Mouse (Mus musculus): ENCODE measurements around the gene Lim2. TPM values are rescaled to one million over a fixed set of nuclear protein-coding genes. Genes with fewer than 3 reads are reported as not detected.
"Not testable (repeated sequence)": the region's sequence is repeated elsewhere in the genome, so short reads cannot be mapped to it uniquely, and the experiment has no call there.

Lim2 gene
- 0.22 and 0.60 TPM in 2 replicates for polyA plus RNA-seq (2014; fragmentation: Nextera tagmentation; extraction: Ambion mirVana)

- no peak within 1 kb of the TSS for H3K27ac ChIP-seq (ENCODE audit: low read depth)
- no peaks in the 10 kb centered on the region for H3K4me1 ChIP-seq (replicated peaks; ENCODE audit: control insufficient read depth, insufficient read depth, low read length)
- H3K4me2 ChIP-seq (ENCODE audit: low read length): no peak within 1 kb of the TSS
- no peaks in the 10 kb centered on the region for H3K27me3 ChIP-seq (replicated peaks; ENCODE audit: control insufficient read depth, insufficient read depth, low read length)
- 82% methylated on average over 8 of the region's 8 CpGs for WGBS
- H3K9ac ChIP-seq (ENCODE audit: low read length): no peak within 1 kb of the TSS
- no peak within 1 kb of the TSS for H3K4me3 ChIP-seq (ENCODE audit: low read depth, low read length)
- H3K9me3 ChIP-seq (ENCODE audit: control insufficient read depth, low read length): no peaks in the 10 kb centered on the region
- ATAC-seq (replicated peaks; ENCODE audit: low FRiP score, low TSS enrichment, low read depth) (no peak), DNase-seq (ENCODE audit: low spot score) (no peak)
- H3K36me3 ChIP-seq (ENCODE audit: control insufficient read depth, insufficient read depth, low read length): no peaks in the 10 kb centered on the region
These were observed at the start of gene Lim2 for GRCm38 (mm10) chr7:43427406-43427805. Lim2 (plus strand) TSS chr7:43427670.

DNA sequence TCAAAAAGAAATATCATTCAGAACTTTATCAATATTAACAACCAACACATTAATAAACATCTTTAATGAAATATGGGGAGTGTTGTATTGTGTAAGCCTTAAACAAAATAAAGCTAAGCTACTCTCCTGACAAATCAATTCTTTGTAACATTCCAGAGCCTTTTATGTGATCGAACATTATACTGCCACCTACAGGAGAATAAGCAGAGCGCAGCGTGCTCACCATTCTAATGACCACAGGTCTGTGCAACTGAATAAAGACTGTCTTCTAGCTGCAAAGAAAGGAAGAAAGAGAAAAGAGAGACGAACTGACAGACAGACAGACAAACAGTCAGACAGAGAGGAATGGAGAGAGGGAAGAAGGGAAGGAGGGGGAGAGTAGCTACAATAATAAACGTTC, 49.2 kb upstream of the Lim2 start:
- Histone ChIP-seq H3K27me3 (replicated peaks; ENCODE audit: control insufficient read depth, insufficient read depth, low read length) (no peaks in the 10 kb centered on the region), H3K9ac (ENCODE audit: low read length) (no peak overlapping the region), H3K4me1 (replicated peaks; ENCODE audit: control insufficient read depth, insufficient read depth, low read length) (no peaks in the 10 kb centered on the region), H3K27ac (ENCODE audit: low read depth) (no peak overlapping the region), H3K9me3 (ENCODE audit: control insufficient read depth, low read length) (no peaks in the 10 kb centered on the region), H3K36me3 (ENCODE audit: control insufficient read depth, insufficient read depth, low read length) (no peaks in the 10 kb centered on the region), H3K4me3 (ENCODE audit: low read depth, low read length) (no peak overlapping the region), H3K4me2 (ENCODE audit: low read length) (no peak overlapping the region)
- WGBS: 20% methylated on average over 5 of the region's 5 CpGs
- DNase-seq (ENCODE audit: low spot score) (peak; percentile 67), ATAC-seq (replicated peaks; ENCODE audit: low FRiP score, low TSS enrichment, low read depth) (no peak; the same call in 1 of the 2 replicates)

GRCm38 (mm10) chr7:43392349-43393121, 34.9 kb upstream of the Lim2 start:
- Histone ChIP-seq H3K9ac (ENCODE audit: low read length) (no peak overlapping the region), H3K27ac (ENCODE audit: low read depth) (no peak overlapping the region), H3K4me2 (ENCODE audit: low read length) (no peak overlapping the region), H3K4me1 (replicated peaks; ENCODE audit: control insufficient read depth, insufficient read depth, low read length) (no peaks in the 10 kb centered on the region), H3K4me3 (ENCODE audit: low read depth, low read length) (no peak overlapping the region), H3K36me3 (ENCODE audit: control insufficient read depth, insufficient read depth, low read length) (no peaks in the 10 kb centered on the region), H3K9me3 (ENCODE audit: control insufficient read depth, low read length) (no peaks in the 10 kb centered on the region), H3K27me3 (replicated peaks; ENCODE audit: control insufficient read depth, insufficient read depth, low read length) (no peaks in the 10 kb centered on the region)
- no peak for ATAC-seq (replicated peaks; ENCODE audit: low FRiP score, low TSS enrichment, low read depth)
- no peak for DNase-seq (ENCODE audit: low spot score)
- WGBS: 75% methylated on average over 8 of the region's 8 CpGs

DNA sequence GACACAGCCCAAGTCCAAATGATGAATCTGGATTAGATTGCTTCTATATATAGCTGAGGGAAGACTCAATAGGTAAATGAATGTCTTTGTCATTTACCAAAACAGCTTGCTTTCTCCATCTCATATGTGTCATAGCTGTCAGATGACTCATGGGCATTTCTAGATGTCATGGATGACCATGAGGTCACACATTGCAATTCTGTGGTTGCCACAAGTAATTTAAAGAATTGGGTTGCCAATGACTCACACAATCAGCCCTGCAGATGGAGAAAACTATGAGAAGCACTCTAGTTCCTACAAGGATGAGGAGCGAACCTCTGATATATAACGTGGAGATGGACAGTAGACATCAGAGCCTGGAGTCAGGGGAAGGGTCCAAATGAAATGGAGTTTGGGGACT, 28.0 kb upstream of the Lim2 start:
- ATAC-seq (replicated peaks; ENCODE audit: low FRiP score, low TSS enrichment, low read depth) (no peak), DNase-seq (ENCODE audit: low spot score) (no peak)
- no peaks in the 10 kb centered on the region for H3K27me3 ChIP-seq (replicated peaks; ENCODE audit: control insufficient read depth, insufficient read depth, low read length)
- no peaks in the 10 kb centered on the region for H3K4me1 ChIP-seq (replicated peaks; ENCODE audit: control insufficient read depth, insufficient read depth, low read length)
- no peak overlapping the region for H3K4me3 ChIP-seq (ENCODE audit: low read depth, low read length)
- no peak overlapping the region for H3K4me2 ChIP-seq (ENCODE audit: low read length)
- H3K9me3 ChIP-seq (ENCODE audit: control insufficient read depth, low read length): no peaks in the 10 kb centered on the region
- no peak overlapping the region for H3K27ac ChIP-seq (ENCODE audit: low read depth)
- WGBS: 86% methylated on average over 2 of the region's 2 CpGs
- no peak overlapping the region for H3K9ac ChIP-seq (ENCODE audit: low read length)
- H3K36me3 ChIP-seq (ENCODE audit: control insufficient read depth, insufficient read depth, low read length): no peaks in the 10 kb centered on the region

DNA sequence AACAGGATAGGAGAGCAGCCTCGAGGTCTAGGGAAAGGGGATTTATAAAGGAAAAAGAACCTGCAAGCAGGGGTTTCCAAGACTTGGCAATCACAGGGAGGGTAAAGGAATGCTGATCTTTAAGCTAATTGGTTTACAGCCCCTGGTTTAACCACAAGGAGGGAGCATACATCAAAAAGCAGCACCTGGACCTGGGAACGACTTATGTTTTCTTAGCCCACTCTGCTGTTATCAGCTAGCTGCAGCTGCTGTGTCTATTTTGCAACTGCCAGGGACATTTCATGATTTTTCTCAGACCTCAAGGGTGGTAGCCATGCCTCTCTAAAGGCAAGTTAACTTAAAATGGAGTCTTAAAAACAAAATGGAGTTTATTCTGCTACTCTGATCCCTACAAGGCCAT, 24.8 kb upstream of the Lim2 start:
- Histone ChIP-seq H3K9ac (ENCODE audit: low read length) (no peak overlapping the region), H3K9me3 (ENCODE audit: control insufficient read depth, low read length) (no peaks in the 10 kb centered on the region), H3K4me1 (replicated peaks; ENCODE audit: control insufficient read depth, insufficient read depth, low read length) (no peaks in the 10 kb centered on the region), H3K4me3 (ENCODE audit: low read depth, low read length) (no peak overlapping the region), H3K4me2 (ENCODE audit: low read length) (no peak overlapping the region), H3K27me3 (replicated peaks; ENCODE audit: control insufficient read depth, insufficient read depth, low read length) (no peaks in the 10 kb centered on the region), H3K27ac (ENCODE audit: low read depth) (no peak overlapping the region), H3K36me3 (ENCODE audit: control insufficient read depth, insufficient read depth, low read length) (no peaks in the 10 kb centered on the region)
- no peak for DNase-seq (ENCODE audit: low spot score)
- WGBS: 22% methylated on average over 2 of the region's 2 CpGs
- ATAC-seq (replicated peaks; ENCODE audit: low FRiP score, low TSS enrichment, low read depth): no peak

DNA sequence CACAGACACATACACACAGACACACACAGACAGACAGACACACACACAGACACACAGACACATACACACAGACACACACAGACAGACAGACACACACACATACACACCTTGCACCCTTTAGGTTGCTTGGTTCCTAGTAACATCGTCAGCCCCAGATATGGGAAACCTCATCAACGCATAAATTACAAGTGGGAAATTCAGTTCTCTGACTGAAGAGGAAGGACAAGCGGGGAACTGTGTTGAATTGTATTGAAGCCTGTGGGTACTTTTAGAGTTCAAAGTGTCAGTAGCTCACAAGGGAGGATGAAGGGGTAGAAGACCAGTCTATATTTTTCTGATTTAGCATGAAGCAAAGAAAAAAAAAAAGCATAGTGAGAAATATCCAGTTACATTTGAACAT, 19.9 kb upstream of the Lim2 start:
- Histone ChIP-seq H3K9ac (ENCODE audit: low read length) (no peak overlapping the region), H3K36me3 (ENCODE audit: control insufficient read depth, insufficient read depth, low read length) (no peaks in the 10 kb centered on the region), H3K27me3 (replicated peaks; ENCODE audit: control insufficient read depth, insufficient read depth, low read length) (no peaks in the 10 kb centered on the region), H3K4me1 (replicated peaks; ENCODE audit: control insufficient read depth, insufficient read depth, low read length) (no peaks in the 10 kb centered on the region), H3K27ac (ENCODE audit: low read depth) (no peak overlapping the region), H3K4me3 (ENCODE audit: low read depth, low read length) (no peak overlapping the region), H3K9me3 (ENCODE audit: control insufficient read depth, low read length) (no peaks in the 10 kb centered on the region), H3K4me2 (ENCODE audit: low read length) (no peak overlapping the region)
- DNase-seq (ENCODE audit: low spot score) (no peak), ATAC-seq (replicated peaks; ENCODE audit: low FRiP score, low TSS enrichment, low read depth) (no peak)
- 81% methylated on average over 3 of the region's 3 CpGs for WGBS

DNA sequence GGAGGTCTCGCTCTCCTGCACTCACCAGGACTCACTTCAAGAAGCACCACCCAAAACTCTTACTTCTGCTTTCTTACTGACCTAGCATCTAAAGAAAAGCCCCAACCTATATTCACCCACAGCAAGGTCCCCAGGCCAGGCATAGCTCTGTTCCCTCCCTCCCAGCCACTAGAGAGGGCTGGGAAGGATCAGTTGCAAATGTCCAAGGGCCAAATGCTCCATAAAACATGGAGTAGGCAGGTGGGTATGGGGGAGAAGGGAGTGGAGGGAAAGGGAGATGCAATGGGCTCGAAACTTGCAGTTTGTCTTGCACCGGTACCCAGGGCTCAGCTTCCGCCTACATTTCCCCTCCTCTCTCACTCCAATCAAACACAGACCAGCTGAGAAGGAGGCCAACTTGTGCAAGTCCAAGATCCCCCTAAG, 19.3 kb upstream of the Lim2 start, which contains the start of gene Siglecg:
TSS of gene Siglecg (plus strand) at position 74 of the 423 bp plus-strand sequence.
- Histone ChIP-seq H3K4me2 (ENCODE audit: low read length) (no peak within 1 kb of the TSS), H3K9ac (ENCODE audit: low read length) (no peak within 1 kb of the TSS), H3K4me1 (replicated peaks; ENCODE audit: control insufficient read depth, insufficient read depth, low read length) (no peaks in the 10 kb centered on the region), H3K27ac (ENCODE audit: low read depth) (no peak within 1 kb of the TSS), H3K27me3 (replicated peaks; ENCODE audit: control insufficient read depth, insufficient read depth, low read length) (no peaks in the 10 kb centered on the region), H3K9me3 (ENCODE audit: control insufficient read depth, low read length) (no peaks in the 10 kb centered on the region), H3K36me3 (ENCODE audit: control insufficient read depth, insufficient read depth, low read length) (no peaks in the 10 kb centered on the region), H3K4me3 (ENCODE audit: low read depth, low read length) (no peak within 1 kb of the TSS)
- DNase-seq (ENCODE audit: low spot score): no peak
- WGBS: 61% methylated on average over 4 of the region's 4 CpGs
- no peak for ATAC-seq (replicated peaks; ENCODE audit: low FRiP score, low TSS enrichment, low read depth)

DNA sequence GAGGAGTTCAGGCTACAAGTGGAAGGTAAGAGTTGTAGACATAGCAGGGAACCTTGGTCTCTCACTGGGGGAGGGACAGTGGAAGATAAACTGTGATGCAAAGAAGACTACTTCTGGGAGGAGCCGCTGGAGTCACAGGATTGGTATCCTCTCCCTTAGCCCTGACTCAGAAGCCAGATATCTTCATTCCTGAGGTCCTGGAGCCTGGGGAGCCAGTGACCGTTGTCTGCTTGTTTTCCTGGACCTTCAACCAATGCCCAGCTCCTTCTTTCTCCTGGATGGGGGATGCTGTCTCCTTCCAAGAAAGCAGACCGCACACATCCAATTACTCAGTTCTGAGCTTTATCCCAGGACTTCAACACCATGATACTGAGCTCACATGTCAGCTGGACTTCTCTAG, 18.4 kb upstream of the Lim2 start:
- H3K4me3 ChIP-seq (ENCODE audit: low read depth, low read length): no peak overlapping the region
- DNase-seq (ENCODE audit: low spot score) (no peak), ATAC-seq (replicated peaks; ENCODE audit: low FRiP score, low TSS enrichment, low read depth) (no peak)
- H3K27me3 ChIP-seq (replicated peaks; ENCODE audit: control insufficient read depth, insufficient read depth, low read length): no peaks in the 10 kb centered on the region
- H3K9ac ChIP-seq (ENCODE audit: low read length): no peak overlapping the region
- 86% methylated on average over 3 of the region's 3 CpGs for WGBS
- H3K4me1 ChIP-seq (replicated peaks; ENCODE audit: control insufficient read depth, insufficient read depth, low read length): no peaks in the 10 kb centered on the region
- H3K27ac ChIP-seq (ENCODE audit: low read depth): no peak overlapping the region
- no peak overlapping the region for H3K4me2 ChIP-seq (ENCODE audit: low read length)
- no peaks in the 10 kb centered on the region for H3K9me3 ChIP-seq (ENCODE audit: control insufficient read depth, low read length)
- H3K36me3 ChIP-seq (ENCODE audit: control insufficient read depth, insufficient read depth, low read length): no peaks in the 10 kb centered on the region

GRCm38 (mm10) chr7:43411724-43412123, 15.7 kb upstream of the Lim2 start:
- H3K27me3 ChIP-seq (replicated peaks; ENCODE audit: control insufficient read depth, insufficient read depth, low read length); DNase-seq (ENCODE audit: low spot score); ATAC-seq (replicated peaks; ENCODE audit: low FRiP score, low TSS enrichment, low read depth); H3K4me1 ChIP-seq (replicated peaks; ENCODE audit: control insufficient read depth, insufficient read depth, low read length); H3K4me2 ChIP-seq (ENCODE audit: low read length); H3K27ac ChIP-seq (ENCODE audit: low read depth); H3K36me3 ChIP-seq (ENCODE audit: control insufficient read depth, insufficient read depth, low read length); H3K9me3 ChIP-seq (ENCODE audit: control insufficient read depth, low read length); H3K9ac ChIP-seq (ENCODE audit: low read length); H3K4me3 ChIP-seq (ENCODE audit: low read depth, low read length): not testable (repeated sequence)
- 25% methylated on average over 3 of the region's 4 CpGs for WGBS
